Mouse (Mus musculus): ENCODE results near the gene Etl4. TPM values are rescaled to one million over a fixed set of nuclear protein-coding genes. Genes with fewer than 3 reads are reported as not detected.

Gene Etl4
- total and polyA plus RNA-seq, 3 experiments, result 29.8 to 40.3 (median 36.0) TPM

GRCm38 (mm10) chr2:20642818-20643217 lies 733.2 kb downstream of the Etl4 start:
- H3K4me1 ChIP-seq (ENCODE audit: control insufficient read depth, insufficient read depth, low read length), result no peaks in the 10 kb centered on the region
- no peak overlapping the region for H3K9ac ChIP-seq (ENCODE audit: low read depth, low read length)
- H3K4me3 ChIP-seq, result no peak overlapping the region
- H3K27me3 ChIP-seq (ENCODE audit: control insufficient read depth, insufficient read depth, low read length), result no peaks in the 10 kb centered on the region
- 64% methylated on average over 9 of the region's 9 CpGs for WGBS
- intact Hi-C loops (cut with DNase I), result no loop called here
- H3K27ac ChIP-seq, result no peak overlapping the region
- H3K36me3 ChIP-seq (ENCODE audit: control insufficient read depth, insufficient read depth, low read length), result no peaks in the 10 kb centered on the region
- DNase-seq, result no peak
- H3K79me2 ChIP-seq (replicated peaks; ENCODE audit: control insufficient read depth, insufficient read depth, low read length), result no peaks in the 10 kb centered on the region; the same call in 1 of the 2 replicates
- TF ChIP-seq POLR2A (IDR thresholded peaks at IDR 0.05; ENCODE audit: insufficient read depth, low read depth, low read length), result no peak
- TF ChIP-seq CTCF (IDR thresholded peaks at IDR 0.05), result no peak
- no peak for TF ChIP-seq EP300 (IDR thresholded peaks at IDR 0.05; ENCODE audit: insufficient read depth, low read depth, low read length)

- intact Hi-C loops (cut with DNase I), result no loop called here
- no peak overlapping the region for H3K4me3 ChIP-seq
- no peaks in the 10 kb centered on the region for H3K36me3 ChIP-seq (ENCODE audit: control insufficient read depth, insufficient read depth, low read length)
- no peak for TF ChIP-seq POLR2A (IDR thresholded peaks at IDR 0.05; ENCODE audit: insufficient read depth, low read depth, low read length)
- no peak for TF ChIP-seq EP300 (IDR thresholded peaks at IDR 0.05; ENCODE audit: insufficient read depth, low read depth, low read length)
- TF ChIP-seq CTCF (IDR thresholded peaks at IDR 0.05), result no peak
- no peaks in the 10 kb centered on the region for H3K27me3 ChIP-seq (ENCODE audit: control insufficient read depth, insufficient read depth, low read length)
- H3K9ac ChIP-seq (ENCODE audit: low read depth, low read length), result no peak overlapping the region
- H3K27ac ChIP-seq, result no peak overlapping the region
- 13% methylated on average over 4 of the region's 4 CpGs for WGBS
- DNase-seq, result peak in 1 of 2 experiments; percentile 17
- peaks cover 5% of the 10 kb centered on the region for H3K4me1 ChIP-seq (ENCODE audit: control insufficient read depth, insufficient read depth, low read length)
- H3K79me2 ChIP-seq (replicated peaks; ENCODE audit: control insufficient read depth, insufficient read depth, low read length), result no peaks in the 10 kb centered on the region; the same call in 1 of the 2 replicates
Observed at GRCm38 (mm10) chr2:20649817-20650216, 740.2 kb downstream of the Etl4 start.

GRCm38 (mm10) chr2:20653116-20653515 lies 743.5 kb downstream of the Etl4 start:
- H3K9ac ChIP-seq (ENCODE audit: low read depth, low read length), result no peak overlapping the region
- no peaks in the 10 kb centered on the region for H3K27me3 ChIP-seq (ENCODE audit: control insufficient read depth, insufficient read depth, low read length)
- H3K36me3 ChIP-seq (ENCODE audit: control insufficient read depth, insufficient read depth, low read length), result no peaks in the 10 kb centered on the region
- no peak overlapping the region for H3K4me3 ChIP-seq
- H3K79me2 ChIP-seq (replicated peaks; ENCODE audit: control insufficient read depth, insufficient read depth, low read length), result no peaks in the 10 kb centered on the region; the same call in 1 of the 2 replicates
- no peak overlapping the region for H3K27ac ChIP-seq
- intact Hi-C loops (cut with DNase I), result no loop called here
- no peak for DNase-seq
- peaks cover 8% of the 10 kb centered on the region for H3K4me1 ChIP-seq (ENCODE audit: control insufficient read depth, insufficient read depth, low read length)
- TF ChIP-seq POLR2A (IDR thresholded peaks at IDR 0.05; ENCODE audit: insufficient read depth, low read depth, low read length) (no peak), CTCF (IDR thresholded peaks at IDR 0.05) (no peak)

DNA sequence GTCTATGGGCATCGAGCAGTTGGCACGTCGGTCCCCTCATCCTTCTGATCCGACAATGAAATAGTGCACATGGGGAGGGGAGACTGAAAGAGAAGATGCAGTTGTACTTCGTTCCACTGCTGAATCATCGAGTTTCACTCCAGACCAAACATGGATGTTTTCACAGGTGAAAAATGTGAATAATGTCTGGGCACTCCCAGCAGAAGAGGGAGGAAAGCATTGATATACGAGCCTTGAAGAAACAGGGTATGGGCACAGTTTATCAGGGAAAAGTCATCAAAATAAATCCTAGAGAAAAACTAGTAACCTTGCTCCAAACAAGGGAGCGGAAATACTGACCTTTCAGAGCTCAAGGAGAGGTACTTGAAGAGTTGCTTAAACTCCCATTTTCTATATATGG lies 744.5 kb downstream of the Etl4 start:
- DNase-seq, result no peak
- no peak overlapping the region for H3K9ac ChIP-seq (ENCODE audit: low read depth, low read length)
- H3K4me1 ChIP-seq (ENCODE audit: control insufficient read depth, insufficient read depth, low read length), result peaks cover 6% of the 10 kb centered on the region; the same call in 1 of the 2 replicates
- H3K4me3 ChIP-seq, result no peak overlapping the region
- H3K79me2 ChIP-seq (replicated peaks; ENCODE audit: control insufficient read depth, insufficient read depth, low read length), result no peaks in the 10 kb centered on the region; the same call in 1 of the 2 replicates
- TF ChIP-seq EP300 (IDR thresholded peaks at IDR 0.05; ENCODE audit: insufficient read depth, low read depth, low read length) (no peak), CTCF (IDR thresholded peaks at IDR 0.05) (no peak), POLR2A (IDR thresholded peaks at IDR 0.05; ENCODE audit: insufficient read depth, low read depth, low read length) (no peak)
- no peaks in the 10 kb centered on the region for H3K36me3 ChIP-seq (ENCODE audit: control insufficient read depth, insufficient read depth, low read length)
- H3K27me3 ChIP-seq (ENCODE audit: control insufficient read depth, insufficient read depth, low read length), result no peaks in the 10 kb centered on the region
- 82% methylated on average over 8 of the region's 8 CpGs for WGBS
- H3K27ac ChIP-seq, result no peak overlapping the region
- intact Hi-C loops (cut with DNase I), result no loop called here

- no peak overlapping the region for H3K4me3 ChIP-seq
- H3K4me1 ChIP-seq (ENCODE audit: control insufficient read depth, insufficient read depth, low read length), result peaks cover 3% of the 10 kb centered on the region; the same call in 1 of the 2 replicates
- intact Hi-C loops (cut with DNase I), result no loop called here
- H3K79me2 ChIP-seq (replicated peaks; ENCODE audit: control insufficient read depth, insufficient read depth, low read length), result no peaks in the 10 kb centered on the region; the same call in 1 of the 2 replicates
- H3K27ac ChIP-seq, result no peak overlapping the region
- H3K27me3 ChIP-seq (ENCODE audit: control insufficient read depth, insufficient read depth, low read length), result no peaks in the 10 kb centered on the region
- no peak for TF ChIP-seq CTCF (IDR thresholded peaks at IDR 0.05)
- no peaks in the 10 kb centered on the region for H3K36me3 ChIP-seq (ENCODE audit: control insufficient read depth, insufficient read depth, low read length)
- H3K9ac ChIP-seq (ENCODE audit: low read depth, low read length), result no peak overlapping the region
- 60% methylated on average over 9 of the region's 9 CpGs for WGBS
- DNase-seq, result no peak
Observed at GRCm38 (mm10) chr2:20654598-20655340, 745.2 kb downstream of the Etl4 start.

DNA sequence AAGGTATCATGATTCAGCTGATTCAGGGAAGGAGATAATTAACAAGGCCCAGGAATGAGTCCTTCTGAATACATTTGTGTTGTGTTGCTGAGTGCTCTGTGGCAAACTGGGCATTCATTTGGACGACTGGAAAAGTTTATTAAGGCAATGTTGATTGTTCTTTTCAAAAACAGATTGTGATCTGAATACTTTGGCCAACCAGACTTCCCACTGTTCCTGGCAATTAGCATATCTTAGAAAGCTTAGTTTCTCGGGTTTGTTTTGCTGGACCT lies 745.7 kb downstream of the Etl4 start:
- H3K9ac ChIP-seq (ENCODE audit: low read depth, low read length), result no peak overlapping the region
- no peaks in the 10 kb centered on the region for H3K36me3 ChIP-seq (ENCODE audit: control insufficient read depth, insufficient read depth, low read length)
- intact Hi-C loops (cut with DNase I), result no loop called here
- H3K4me3 ChIP-seq, result no peak overlapping the region
- DNase-seq, result no peak
- WGBS, result 39% methylated on average over 2 of the region's 2 CpGs
- H3K4me1 ChIP-seq (ENCODE audit: control insufficient read depth, insufficient read depth, low read length), result peaks cover 2% of the 10 kb centered on the region; the same call in 1 of the 2 replicates
- H3K79me2 ChIP-seq (replicated peaks; ENCODE audit: control insufficient read depth, insufficient read depth, low read length), result no peaks in the 10 kb centered on the region; the same call in 1 of the 2 replicates
- H3K27ac ChIP-seq, result no peak overlapping the region
- no peaks in the 10 kb centered on the region for H3K27me3 ChIP-seq (ENCODE audit: control insufficient read depth, insufficient read depth, low read length)
- TF ChIP-seq EP300 (IDR thresholded peaks at IDR 0.05; ENCODE audit: insufficient read depth, low read depth, low read length) (no peak), POLR2A (IDR thresholded peaks at IDR 0.05; ENCODE audit: insufficient read depth, low read depth, low read length) (no peak), CTCF (IDR thresholded peaks at IDR 0.05) (no peak)

All from heart, adult 2 months (tissue).